Mouse (Mus musculus) E14TG2a.4 (cell line): ENCODE data around the gene Dync2h1.
"Not testable (repeated sequence)": the region's sequence is repeated elsewhere in the genome, so short reads cannot be mapped to it uniquely, and the experiment has no call there.

ENCODE experiments used
- H3K27me3 ChIP-seq: 2 replicates; pipeline ENCODE4 v1.6.1; 2014; ENCODE audit warnings: low read length, control low read depth; ENCODE audit not compliant: insufficient read depth
- H3K36me3 ChIP-seq: 2 replicates; pipeline ENCODE4 v1.6.1; 2014; ENCODE audit warnings: low read length, control low read depth; ENCODE audit not compliant: insufficient read depth
- H3K4me1 ChIP-seq: replicated peaks from 2 replicates; pipeline ENCODE4 v1.6.1; 2014; ENCODE audit warnings: low read depth, low read length, control low read depth
- H3K4me3 ChIP-seq: replicated peaks from 2 replicates; pipeline ENCODE4 v1.5.1; 2014; ENCODE audit warnings: mild to moderate bottlenecking, low read length
- H3K9me3 ChIP-seq: 2 replicates; pipeline ENCODE4 v1.6.1; 2014; ENCODE audit warnings: low read length, control low read depth
- CTCF ChIP-seq: conservative IDR thresholded peaks from 2 replicates; pipeline ENCODE4 v1.5.1; 2014; ENCODE audit warnings: low read length
- NANOG ChIP-seq: IDR thresholded peaks from 2 replicates; pipeline ENCODE4 v1.6.1; 2014; ENCODE audit warnings: borderline replicate concordance, low read length, mixed read lengths
- POU5F1 ChIP-seq: IDR thresholded peaks from 2 replicates; pipeline ENCODE4 v1.6.1; 2014; ENCODE audit warnings: low read length, borderline replicate concordance

The Dync2h1 gene

DNA sequence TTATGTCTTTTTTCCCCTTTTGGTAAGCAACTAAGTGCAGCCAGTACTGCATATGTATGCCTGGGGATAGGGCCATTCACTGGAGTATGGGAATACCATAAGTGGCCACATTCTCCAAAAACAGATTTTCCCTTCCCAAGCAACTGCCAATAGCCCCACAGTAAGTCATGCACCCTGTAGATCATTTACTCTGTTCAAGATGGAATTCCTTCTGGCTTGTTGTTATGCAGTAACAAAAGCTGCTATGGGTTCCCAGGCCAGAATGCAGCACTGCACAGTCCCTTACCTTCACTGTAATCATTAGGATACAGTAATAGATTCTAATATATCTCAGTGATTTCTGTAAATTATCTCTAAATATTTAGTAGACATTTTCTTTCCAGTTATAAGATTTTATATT lies 190.0 kb downstream of the Dync2h1 start:
- Histone ChIP-seq H3K4me3 (no peak overlapping the region), H3K9me3 (no peaks in the 10 kb centered on the region), H3K4me1 (peaks cover 1% of the 10 kb centered on the region), H3K36me3 (no peaks in the 10 kb centered on the region), H3K27me3 (no peaks in the 10 kb centered on the region)
- TF ChIP-seq NANOG: no peak
- no peak for TF ChIP-seq CTCF
- TF ChIP-seq POU5F1: no peak

DNA sequence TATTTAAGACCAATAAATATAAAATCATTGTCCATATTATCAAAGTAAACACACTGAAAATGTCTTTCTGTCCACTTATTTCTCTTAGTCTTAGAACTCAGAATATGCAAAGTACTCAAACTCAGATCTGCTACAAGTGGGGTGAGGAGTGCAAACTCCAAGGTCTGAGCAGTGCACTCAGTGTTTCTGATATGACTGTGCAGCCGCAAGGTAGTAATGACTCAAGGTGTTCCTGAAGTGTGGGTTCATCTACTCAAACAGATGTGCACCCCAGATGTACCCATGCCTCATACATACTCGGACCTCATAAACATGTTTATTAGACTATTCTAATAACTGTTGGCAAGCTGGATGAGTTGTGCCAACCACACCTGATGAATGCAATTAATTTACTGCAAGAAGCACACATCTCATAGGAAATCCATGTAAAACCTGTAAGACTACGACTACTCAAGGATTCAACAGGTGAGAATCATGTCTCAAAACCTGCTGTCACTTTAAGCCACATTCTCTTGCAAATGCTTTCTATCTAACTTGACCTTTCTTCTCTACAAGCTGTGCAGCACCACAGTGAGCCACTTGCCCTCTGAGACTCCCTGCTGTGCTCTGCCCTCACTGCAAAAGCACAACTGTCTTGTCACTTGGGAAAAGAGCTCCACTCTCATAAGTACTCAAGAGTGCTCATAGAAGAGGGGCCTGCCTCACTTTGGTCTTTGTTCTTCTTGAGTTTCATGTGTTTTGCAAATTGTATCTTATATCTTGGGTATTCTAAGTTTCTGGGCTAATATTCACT lies 195.2 kb downstream of the Dync2h1 start:
- Histone ChIP-seq H3K9me3 (no peaks in the 10 kb centered on the region), H3K27me3 (no peaks in the 10 kb centered on the region), H3K4me1 (peaks cover 6% of the 10 kb centered on the region), H3K4me3 (no peak overlapping the region), H3K36me3 (no peaks in the 10 kb centered on the region)
- TF ChIP-seq NANOG (no peak; the same call in 1 of the 2 replicates), CTCF (no peak), POU5F1 (no peak)

DNA sequence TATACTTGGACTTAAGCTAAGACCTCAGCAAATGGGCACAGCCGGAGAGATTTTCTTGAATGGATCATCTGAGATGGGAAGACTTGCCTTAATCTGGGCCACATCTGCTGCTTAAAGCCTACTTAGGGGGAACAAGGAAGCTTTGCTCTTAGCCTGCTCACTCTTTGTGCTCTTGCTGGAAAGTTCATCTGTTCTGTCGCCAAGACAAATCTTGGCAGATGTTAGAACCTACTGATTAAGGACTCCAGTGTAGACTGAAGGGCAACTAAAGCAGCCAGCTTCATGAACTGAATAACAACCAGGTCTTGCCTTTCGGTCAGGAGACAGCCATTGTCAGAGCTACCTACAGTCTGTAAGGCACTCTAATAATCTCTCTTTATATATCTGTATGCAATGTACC lies 198.1 kb downstream of the Dync2h1 start:
- H3K27me3 ChIP-seq: no peaks in the 10 kb centered on the region
- peaks cover 10% of the 10 kb centered on the region for H3K4me1 ChIP-seq
- TF ChIP-seq CTCF (no peak), NANOG (no peak), POU5F1 (no peak)
- H3K4me3 ChIP-seq: no peak overlapping the region
- no peaks in the 10 kb centered on the region for H3K36me3 ChIP-seq
- H3K9me3 ChIP-seq: no peaks in the 10 kb centered on the region

DNA sequence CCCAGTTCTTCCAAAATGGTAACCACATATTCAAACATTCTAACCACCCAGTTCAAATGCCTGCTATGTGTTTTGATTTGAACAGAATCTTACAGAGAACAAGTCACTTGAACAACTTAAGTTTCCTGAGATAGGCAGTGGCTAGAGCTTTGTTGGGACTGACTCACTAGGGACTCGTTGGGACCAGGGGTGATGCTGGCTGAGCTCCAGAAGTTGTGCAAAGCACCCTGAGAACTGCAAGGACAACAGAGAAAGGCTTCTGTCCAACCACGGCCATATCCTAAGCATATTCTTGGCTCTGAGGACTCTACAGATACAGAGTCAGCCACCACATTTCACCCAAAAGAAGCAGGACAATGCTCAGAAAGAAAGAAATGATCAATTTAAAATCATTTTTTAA lies 215.1 kb downstream of the Dync2h1 start:
- Histone ChIP-seq H3K9me3 (no peaks in the 10 kb centered on the region), H3K4me3 (no peak overlapping the region), H3K4me1 (no peaks in the 10 kb centered on the region), H3K27me3 (no peaks in the 10 kb centered on the region), H3K36me3 (no peaks in the 10 kb centered on the region)
- TF ChIP-seq CTCF (no peak), NANOG (no peak), POU5F1 (no peak)

DNA sequence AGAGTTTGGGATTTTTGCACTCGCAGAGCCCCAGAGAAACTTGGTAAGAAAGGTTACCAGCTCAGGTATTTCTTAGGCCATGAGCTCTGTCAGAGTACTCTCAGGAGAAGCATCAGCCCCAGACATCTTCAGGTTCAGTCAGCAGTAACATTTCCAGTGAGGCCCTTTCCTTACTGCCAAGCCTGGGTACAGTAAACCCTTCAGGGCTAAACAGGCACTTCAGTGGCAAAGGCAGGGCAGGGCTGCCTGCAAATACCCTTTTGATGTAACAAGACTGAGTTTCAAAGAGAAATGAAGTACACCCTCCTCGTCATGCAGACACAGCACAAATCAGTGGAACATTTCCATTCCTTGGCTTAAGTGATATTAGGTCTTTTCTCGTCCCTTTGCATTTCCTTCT lies 219.2 kb downstream of the Dync2h1 start:
- no peaks in the 10 kb centered on the region for H3K36me3 ChIP-seq
- TF ChIP-seq CTCF (no peak), POU5F1 (no peak), NANOG (no peak)
- no peaks in the 10 kb centered on the region for H3K27me3 ChIP-seq
- H3K4me3 ChIP-seq: no peak overlapping the region
- H3K9me3 ChIP-seq: no peaks in the 10 kb centered on the region
- no peaks in the 10 kb centered on the region for H3K4me1 ChIP-seq

DNA sequence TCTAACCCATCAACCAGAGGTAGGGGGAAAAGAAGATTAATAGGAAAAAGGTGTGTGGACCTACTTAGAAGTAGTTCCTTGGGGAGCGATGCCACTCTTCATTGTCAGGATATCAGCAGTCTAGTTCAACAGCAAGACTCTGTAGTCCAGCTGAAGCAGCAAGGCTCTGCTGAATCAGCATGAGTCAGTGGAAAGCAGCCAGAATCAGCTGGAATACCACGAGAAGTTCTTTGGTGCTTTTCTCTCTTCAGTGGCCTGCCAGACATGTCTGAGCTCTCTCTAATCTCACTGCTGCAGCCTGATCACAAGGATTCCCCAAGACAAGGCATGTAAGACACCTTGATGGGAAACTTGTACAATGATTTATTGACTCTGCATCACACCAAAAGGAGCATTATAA lies 225.9 kb downstream of the Dync2h1 start:
- H3K36me3 ChIP-seq: no peaks in the 10 kb centered on the region
- H3K4me1 ChIP-seq: no peaks in the 10 kb centered on the region
- H3K9me3 ChIP-seq: no peaks in the 10 kb centered on the region
- H3K27me3 ChIP-seq: no peaks in the 10 kb centered on the region
- H3K4me3 ChIP-seq: no peak overlapping the region
- no peak for TF ChIP-seq CTCF
- no peak for TF ChIP-seq POU5F1
- TF ChIP-seq NANOG: no peak

DNA sequence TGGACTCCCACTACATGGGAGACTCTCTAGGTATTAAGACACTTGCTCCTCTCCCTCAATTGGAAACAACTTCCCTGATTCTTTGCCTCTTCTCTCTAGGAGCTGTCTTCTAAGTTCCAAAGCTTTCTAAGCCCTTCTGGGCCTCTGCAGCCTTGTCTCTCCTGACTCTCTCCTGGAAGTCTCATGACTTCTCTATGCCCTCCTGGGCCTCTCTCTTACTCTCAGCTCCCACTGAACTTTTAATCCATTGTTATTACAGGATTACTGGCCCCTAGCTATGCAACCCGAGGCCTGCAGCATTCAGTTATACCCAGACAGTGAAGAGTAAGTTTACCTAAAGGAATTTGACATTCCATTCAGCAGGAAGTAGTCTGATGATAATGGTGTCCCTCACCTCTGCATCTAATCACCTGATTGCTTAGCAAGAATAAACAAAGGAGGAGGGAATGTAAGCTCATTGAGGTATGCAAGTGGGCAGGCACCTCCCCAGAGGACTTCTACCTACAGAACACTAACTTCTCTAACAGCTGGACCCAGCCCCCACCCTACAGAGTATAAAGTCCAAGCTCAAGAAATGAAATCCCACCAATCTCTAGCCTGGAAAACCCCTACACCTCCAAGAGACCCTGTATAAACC lies 256.7 kb downstream of the Dync2h1 start:
- H3K27me3 ChIP-seq: no peaks in the 10 kb centered on the region
- no peak overlapping the region for H3K4me3 ChIP-seq
- peaks cover 11% of the 10 kb centered on the region for H3K4me1 ChIP-seq
- no peaks in the 10 kb centered on the region for H3K9me3 ChIP-seq
- no peak for TF ChIP-seq POU5F1
- no peak for TF ChIP-seq CTCF
- no peak for TF ChIP-seq NANOG
- H3K36me3 ChIP-seq: no peaks in the 10 kb centered on the region

DNA sequence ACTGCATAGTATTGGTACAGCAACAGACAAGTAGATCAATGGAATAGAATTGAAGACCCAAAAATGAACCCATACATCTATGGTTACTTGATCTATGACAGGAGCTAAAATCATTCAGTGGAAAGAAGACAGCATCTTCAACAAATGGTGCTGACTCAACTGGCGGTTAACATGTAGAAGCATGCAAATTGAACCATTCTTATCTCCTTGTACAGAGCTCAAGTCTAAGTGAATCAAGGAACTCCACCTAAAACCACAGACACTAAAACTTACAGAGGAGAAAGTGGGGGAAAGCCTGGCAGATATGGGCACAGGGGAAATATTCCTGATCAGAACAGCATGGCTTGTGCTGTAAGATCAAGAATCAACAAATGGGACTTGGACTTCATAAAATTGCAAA lies 270.8 kb downstream of the Dync2h1 start:
- TF ChIP-seq NANOG: no peak
- TF ChIP-seq CTCF: no peak
- TF ChIP-seq POU5F1: no peak
- H3K36me3 ChIP-seq: no peaks in the 10 kb centered on the region
- peaks cover 18% of the 10 kb centered on the region for H3K9me3 ChIP-seq
- H3K4me3 ChIP-seq: no peak overlapping the region
- no peaks in the 10 kb centered on the region for H3K4me1 ChIP-seq
- H3K27me3 ChIP-seq: no peaks in the 10 kb centered on the region

DNA sequence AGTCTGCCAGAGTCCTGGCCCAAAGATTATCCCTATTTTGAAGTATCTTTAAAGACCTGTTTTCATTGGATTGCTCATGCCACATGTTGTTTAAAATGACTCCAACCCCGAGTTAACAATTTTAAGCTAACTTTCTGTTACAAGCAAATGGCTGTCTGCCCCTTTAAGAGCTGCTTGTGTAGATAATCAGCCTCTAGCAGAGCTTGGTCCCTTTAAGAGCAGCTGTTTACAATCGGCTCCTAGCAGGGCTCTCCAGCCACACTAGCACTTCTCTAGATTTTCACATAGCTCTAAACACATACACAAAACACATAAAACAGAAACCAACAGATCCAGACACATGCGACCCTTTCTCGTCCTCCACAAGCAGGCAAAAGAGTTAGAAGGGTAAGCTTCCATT lies 273.7 kb downstream of the Dync2h1 start:
- H3K9me3 ChIP-seq: peaks cover 18% of the 10 kb centered on the region
- not testable (repeated sequence) for H3K4me1 ChIP-seq, H3K27me3 ChIP-seq, H3K4me3 ChIP-seq, H3K36me3 ChIP-seq
